Mouse (Mus musculus) heart, postnatal 0 days (tissue): ENCODE data around the gene Foxp1. TPM values are rescaled to one million over a fixed set of nuclear protein-coding genes. Genes with fewer than 3 reads are reported as not detected.

Experiments used
- ATAC-seq: fragments of 200-750 bp; cut with Nextera tagmentation; 2 replicates; pipeline ENCODE4 v1.8.0; 2017; ENCODE audit warnings: low read depth, moderate number of reproducible peaks, moderate library complexity; ENCODE audit not compliant: insufficient read depth
- DNase-seq: peaks from one replicate; pipeline ENCODE4 v3.0.0-alpha.2; 2016; ENCODE audit warnings: low spot score
- H3K27ac ChIP-seq: fragments of 300-500 bp; sonication (generic); 2 replicates; pipeline ENCODE4 v1.5.1; 2014; ENCODE audit warnings: low read depth, mild to moderate bottlenecking
- H3K27me3 ChIP-seq: fragments of 300-500 bp; sonication (generic); 2 replicates; pipeline ENCODE4 v1.6.1; 2014; ENCODE audit warnings: low read length, mixed read lengths; ENCODE audit not compliant: control insufficient read depth, insufficient read depth
- H3K36me3 ChIP-seq: fragments of 300-500 bp; sonication (generic); replicated peaks from 2 replicates; pipeline ENCODE4 v1.6.1; 2014; ENCODE audit warnings: low read length, mixed read lengths; ENCODE audit not compliant: control insufficient read depth, insufficient read depth
- H3K4me1 ChIP-seq: fragments of 300-500 bp; sonication (generic); 2 replicates; pipeline ENCODE4 v1.6.1; 2014; ENCODE audit warnings: antibody characterized with exemption; ENCODE audit not compliant: control insufficient read depth, insufficient read depth
- H3K4me2 ChIP-seq: fragments of 300-500 bp; sonication (generic); 2 replicates; pipeline ENCODE4 v1.6.1; 2014; ENCODE audit warnings: low read depth, mild to moderate bottlenecking, low read length, moderate library complexity
- H3K4me3 ChIP-seq: fragments of 300-500 bp; sonication (generic); 2 replicates; pipeline ENCODE4 v1.5.1; 2014; ENCODE audit warnings: low read depth, low read length
- H3K9ac ChIP-seq: fragments of 300-500 bp; sonication (generic); replicated peaks from 2 replicates; pipeline ENCODE4 v1.6.1; 2014; ENCODE audit warnings: low read depth, low read length, mixed read lengths
- H3K9me3 ChIP-seq: fragments of 300-500 bp; sonication (generic); replicated peaks from 2 replicates; pipeline ENCODE4 v1.6.1; 2016; ENCODE audit warnings: low read length; ENCODE audit not compliant: control insufficient read depth
- CTCF ChIP-seq: IDR thresholded peaks from 2 replicates; pipeline ENCODE4 v1.5.1; 2016; ENCODE audit warnings: antibody characterized with exemption, control low read depth, low read depth
- EP300 ChIP-seq: IDR thresholded peaks from 2 replicates; pipeline ENCODE4 v1.6.1; 2016; ENCODE audit warnings: antibody characterized with exemption, low read depth
- WGBS: fragments of 180-500 bp; shearing (Covaris S2); extraction: QIAGEN DNeasy Blood & Tissue Kit; methylation state at CpG from one replicate; pipeline ENCODE4 v1.1.7; 2014; 5-methylcytosine and 5-hydroxymethylcytosine counted together
- polyA plus RNA-seq: library from polyadenylated mRNA; unstranded; fragments of >200 nt; fragmentation: Nextera tagmentation; extraction: Ambion mirVana; gene quantifications from 2 replicates; pipeline ENCODE4 v1.2.1, GENCODE M21; 2015
- total RNA-seq: library from RNA; depleted of rRNA; stranded (reverse); fragments of >200 nt; gene quantifications from 2 replicates; pipeline ENCODE4 v1.2.3, GENCODE M21; 2014; ENCODE audit warnings: low replicate concordance

Gene Foxp1
- total and polyA plus RNA-seq, 2 experiments from 2014 or later, result 40.7 to 88.1 TPM

DNA sequence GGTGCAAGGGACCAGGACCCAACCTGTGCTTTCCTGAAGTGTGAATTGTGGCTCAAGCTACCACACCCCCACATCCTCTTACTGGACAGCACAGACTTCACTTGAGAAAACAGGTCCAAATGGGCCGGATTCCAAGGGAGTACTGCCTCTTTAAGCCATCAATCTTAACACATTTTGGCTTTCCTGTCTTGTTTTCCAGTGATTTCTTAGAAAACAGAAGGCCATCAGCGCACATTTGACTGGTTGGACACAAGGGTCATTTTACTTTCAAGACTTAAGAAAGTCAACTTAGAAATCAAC is 258.7 kb downstream of the Foxp1 start:
- Histone ChIP-seq H3K27ac (no peak overlapping the region), H3K4me1 (peaks cover 45% of the 10 kb centered on the region), H3K4me3 (no peak overlapping the region), H3K27me3 (no peaks in the 10 kb centered on the region), H3K9ac (no peak overlapping the region), H3K36me3 (0 out of 2 replicates have a peak, but pooled peaks cover 1% of the 10 kb centered on the region), H3K4me2 (peak overlapping the region; percentile 31), H3K9me3 (no peaks in the 10 kb centered on the region)
- 48% methylated on average over 2 of the region's 2 CpGs for WGBS
- ATAC-seq (peak; percentile 24; the same call in 1 of the 2 replicates), DNase-seq (no peak)
- TF ChIP-seq EP300 (no peak), CTCF (no peak)

DNA sequence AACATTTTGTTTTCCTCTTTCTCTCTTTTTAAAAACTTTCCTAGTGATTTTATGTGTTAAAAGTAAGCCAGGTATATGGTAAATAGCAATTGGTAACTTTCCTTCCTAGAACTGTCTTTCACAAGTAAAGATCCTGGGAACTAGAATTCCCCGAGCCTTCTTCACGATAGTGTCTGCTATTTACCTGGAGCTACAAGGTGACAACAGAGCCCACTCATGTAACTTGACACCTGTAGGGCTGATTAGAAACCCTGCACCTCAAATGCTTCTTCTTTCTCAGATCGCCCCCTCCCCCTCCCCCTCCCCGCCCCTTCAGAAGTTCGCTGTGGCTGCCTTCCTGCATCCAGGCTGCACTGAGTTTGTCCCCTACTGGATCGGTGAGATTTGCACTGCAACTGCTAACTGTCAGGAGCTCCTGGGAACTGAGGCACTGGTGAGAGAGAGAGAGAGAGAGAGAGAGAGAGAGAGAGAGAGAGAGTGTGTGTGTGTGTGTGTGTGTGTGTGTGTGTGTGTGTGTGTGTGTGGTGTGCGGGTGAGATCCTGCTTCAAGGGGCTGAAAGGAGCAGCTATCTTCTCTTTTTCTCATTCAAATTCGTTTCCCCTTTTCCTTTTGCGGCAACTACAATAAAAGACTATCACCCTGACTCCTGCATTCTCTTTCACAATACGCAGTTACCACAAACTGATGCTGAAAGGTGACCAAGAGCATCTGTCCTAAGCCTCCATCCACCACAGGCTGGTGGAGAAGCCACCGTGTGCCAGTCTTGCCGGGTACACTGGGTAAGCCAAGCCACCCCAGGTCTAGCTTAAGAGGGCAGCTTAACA is 259.2 kb downstream of the Foxp1 start:
- H3K4me1 ChIP-seq, result peaks cover 45% of the 10 kb centered on the region
- H3K4me3 ChIP-seq, result no peak overlapping the region
- 35% methylated on average over 12 of the region's 12 CpGs for WGBS
- TF ChIP-seq EP300 (no peak), CTCF (no peak)
- 0 out of 2 replicates have a peak, but pooled peaks cover 4% of the 10 kb centered on the region for H3K36me3 ChIP-seq
- no peaks in the 10 kb centered on the region for H3K9me3 ChIP-seq
- H3K9ac ChIP-seq, result no peak overlapping the region
- DNase-seq, result peak; percentile 8
- ATAC-seq, result no peak
- H3K4me2 ChIP-seq, result peak overlapping the region; percentile 31; the same call in 1 of the 2 replicates
- H3K27me3 ChIP-seq, result no peaks in the 10 kb centered on the region
- no peak overlapping the region for H3K27ac ChIP-seq

- no peak for DNase-seq
- Histone ChIP-seq H3K4me2 (no peak overlapping the region), H3K36me3 (0 out of 2 replicates have a peak, but pooled peaks cover 4% of the 10 kb centered on the region), H3K4me3 (no peak overlapping the region), H3K4me1 (peaks cover 45% of the 10 kb centered on the region), H3K27ac (no peak overlapping the region), H3K9me3 (no peaks in the 10 kb centered on the region), H3K27me3 (no peaks in the 10 kb centered on the region), H3K9ac (no peak overlapping the region)
- WGBS, result 27% methylated on average over 4 of the region's 4 CpGs
- no peak for TF ChIP-seq CTCF
- no peak for TF ChIP-seq EP300
- ATAC-seq, result no peak
Observed at GRCm38 (mm10) chr6:99261737-99262130, 260.8 kb downstream of the Foxp1 start.

GRCm38 (mm10) chr6:99260941-99261736 is 261.4 kb downstream of the Foxp1 start:
- 62% methylated on average over 11 of the region's 11 CpGs for WGBS
- H3K36me3 ChIP-seq, result 0 out of 2 replicates have a peak, but pooled peaks cover 4% of the 10 kb centered on the region
- ATAC-seq, result no peak
- no peak overlapping the region for H3K4me2 ChIP-seq
- H3K4me1 ChIP-seq, result peaks cover 39% of the 10 kb centered on the region
- no peaks in the 10 kb centered on the region for H3K27me3 ChIP-seq
- DNase-seq, result no peak
- TF ChIP-seq CTCF, result no peak
- TF ChIP-seq EP300, result no peak
- H3K9ac ChIP-seq, result no peak overlapping the region
- no peaks in the 10 kb centered on the region for H3K9me3 ChIP-seq
- no peak overlapping the region for H3K27ac ChIP-seq
- H3K4me3 ChIP-seq, result no peak overlapping the region

GRCm38 (mm10) chr6:99258346-99258745 is 264.2 kb downstream of the Foxp1 start:
- no peak overlapping the region for H3K4me2 ChIP-seq
- DNase-seq, result no peak

More at GRCm38 (mm10) chr6:99258346-99258745, 264.2 kb downstream of the Foxp1 start:
- Histone ChIP-seq H3K4me1 (peaks cover 15% of the 10 kb centered on the region), H3K9ac (no peak overlapping the region), H3K4me3 (no peak overlapping the region), H3K36me3 (0 out of 2 replicates have a peak, but pooled peaks cover 4% of the 10 kb centered on the region), H3K9me3 (no peaks in the 10 kb centered on the region), H3K27ac (no peak overlapping the region), H3K27me3 (no peaks in the 10 kb centered on the region)
- no peak for TF ChIP-seq EP300
- TF ChIP-seq CTCF, result no peak
- WGBS, result 79% methylated on average over 5 of the region's 5 CpGs
- ATAC-seq, result no peak
